Mouse (Mus musculus): Measurements from ENCODE around the gene Sec31b.

- TF ChIP-seq CTCF (IDR thresholded peaks at IDR 0.05; ENCODE audit: low read depth), result no peak
- no peak for TF ChIP-seq EP300 (IDR thresholded peaks at IDR 0.05; ENCODE audit: low read depth)
These were observed 52.5 kb downstream of the Sec31b start, which contains the start of gene Wnt8b for GRCm38 (mm10) chr19:44493128-44493527.
